Mouse (Mus musculus): ENCODE results near the gene Il23r.
"Not testable (repeated sequence)": the region's sequence is repeated elsewhere in the genome, so short reads cannot be mapped to it uniquely, and the experiment has no call there.

Il23r gene

GRCm38 (mm10) chr6:67491755-67492154 is at the start of gene Il23r:
Gene Il23r (minus strand): TSS chr6:67491855.
- no peak for DNase-seq (ENCODE audit: low spot score in 2 of 2)

DNA sequence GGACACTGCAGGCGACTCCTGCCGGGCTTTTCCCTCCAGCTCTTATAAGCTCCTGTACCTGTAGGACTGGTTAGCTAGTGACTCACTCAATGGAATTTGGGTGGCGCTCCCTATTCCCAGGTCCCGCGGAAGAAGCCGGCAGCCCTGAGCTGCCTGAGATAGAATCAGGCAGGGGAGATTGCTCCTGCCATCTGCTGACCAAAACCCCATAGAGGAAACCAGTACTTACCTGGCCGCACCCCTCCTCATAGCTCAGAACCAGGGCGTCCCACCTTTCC is 44.1 kb upstream of the Il23r start, which contains the start of gene Tacstd2:
Gene Tacstd2 (minus strand): TSS at position 20 of the 278 bp plus-strand sequence.
- DNase-seq (ENCODE audit: low spot score in 2 of 2): no peak

DNA sequence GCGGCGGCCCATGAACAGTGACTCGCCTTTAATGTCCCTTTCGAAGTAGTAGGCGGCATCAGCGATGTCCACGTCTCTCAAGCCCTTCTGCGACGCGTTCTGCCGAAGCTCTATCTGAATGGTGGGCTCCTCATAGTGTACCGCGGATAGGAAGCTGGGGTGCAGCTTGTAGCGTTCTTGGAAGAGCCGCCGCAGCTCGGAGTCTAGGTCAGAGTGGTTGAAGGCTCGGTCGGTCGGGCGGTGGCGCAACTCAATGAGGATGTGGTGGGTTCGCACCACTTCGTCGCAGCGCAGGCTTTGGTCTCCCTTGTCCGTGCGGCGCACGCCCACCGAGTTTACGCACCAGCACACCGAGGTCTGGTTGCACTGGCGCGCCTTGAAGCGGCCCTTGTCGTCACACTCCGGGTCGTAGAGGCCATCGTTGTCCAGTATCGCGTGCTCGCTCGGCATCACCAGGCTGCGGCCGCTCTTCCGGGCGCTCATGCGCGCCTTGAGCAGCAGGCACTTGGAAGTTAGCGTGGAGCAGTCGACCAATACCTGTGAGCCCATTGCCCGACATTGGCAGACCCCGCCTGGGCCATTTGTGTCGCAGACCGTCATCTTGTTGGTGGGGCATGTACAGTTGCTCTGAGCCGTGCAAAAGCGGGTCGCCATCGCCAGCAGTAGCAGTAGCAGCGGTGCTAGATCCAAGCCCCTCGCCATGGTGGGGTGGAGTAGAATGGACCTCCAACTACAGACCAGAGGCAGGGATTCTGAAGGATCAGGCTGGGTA is 43.5 kb upstream of the Il23r start:
- DNase-seq (ENCODE audit: low spot score in 2 of 2): no peak

GRCm38 (mm10) chr6:67534191-67535004 is 42.7 kb upstream of the Il23r start:
- DNase-seq (ENCODE audit: low spot score in 2 of 2): no peak

GRCm38 (mm10) chr6:67532665-67533440 is 41.2 kb upstream of the Il23r start:
- no peak for DNase-seq (ENCODE audit: low spot score in 2 of 2)

- no peak for DNase-seq (ENCODE audit: low spot score in 2 of 2)
Measured at GRCm38 (mm10) chr6:67531822-67532162, 40.1 kb upstream of the Il23r start.

DNA sequence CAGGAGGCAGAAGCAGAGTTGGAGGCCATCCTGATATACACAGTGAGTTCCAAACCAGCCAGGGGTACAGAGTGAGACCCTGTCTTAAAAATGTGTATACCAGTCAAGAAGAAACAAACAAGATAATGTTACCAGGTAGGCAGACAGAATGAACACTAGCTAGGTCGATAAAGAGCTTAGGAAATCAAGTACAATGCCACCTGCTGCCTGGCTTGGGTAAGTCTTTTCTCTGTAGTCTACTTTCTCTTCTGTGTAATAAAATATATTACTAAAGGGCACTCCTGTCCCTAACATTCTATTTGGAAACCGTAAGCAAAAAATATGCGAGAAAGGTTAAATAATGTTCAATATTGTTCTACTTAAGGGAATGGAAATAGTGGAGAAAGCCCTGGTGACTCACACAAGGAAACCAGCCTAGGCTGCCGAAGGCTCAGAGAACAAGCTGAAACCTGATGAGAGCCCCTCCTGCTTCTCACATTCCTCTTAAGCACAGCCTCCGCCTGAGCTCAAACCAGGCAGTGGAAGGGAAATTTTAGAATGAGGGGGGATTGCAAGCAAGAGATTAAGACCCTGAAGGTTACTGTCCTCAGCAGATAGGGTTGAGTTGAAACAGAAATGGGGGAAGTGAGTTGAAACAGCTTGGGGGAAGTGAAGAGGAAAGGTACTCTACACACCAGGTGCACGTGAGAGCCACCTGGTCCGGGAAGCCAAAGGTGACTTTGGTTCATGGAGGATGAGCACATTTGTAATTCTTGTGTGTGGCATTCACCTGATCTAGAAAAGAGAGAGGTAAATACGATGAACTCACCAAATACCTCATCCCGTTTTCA is 39.6 kb upstream of the Il23r start:
- no peak for DNase-seq (ENCODE audit: low spot score in 2 of 2)

- no peak for DNase-seq (ENCODE audit: low spot score in 2 of 2)
Measured at GRCm38 (mm10) chr6:67526356-67526755, 34.7 kb upstream of the Il23r start.

- DNase-seq (ENCODE audit: low spot score in 2 of 2): no peak
Measured at GRCm38 (mm10) chr6:67510752-67511151, 19.1 kb upstream of the Il23r start.

GRCm38 (mm10) chr6:67501938-67502337 is 10.3 kb upstream of the Il23r start:
- not testable (repeated sequence) for DNase-seq (ENCODE audit: low spot score in 2 of 2)

- no peak for DNase-seq (ENCODE audit: low spot score in 2 of 2)
Measured at GRCm38 (mm10) chr6:67481012-67481411, 10.6 kb downstream of the Il23r start.

DNA sequence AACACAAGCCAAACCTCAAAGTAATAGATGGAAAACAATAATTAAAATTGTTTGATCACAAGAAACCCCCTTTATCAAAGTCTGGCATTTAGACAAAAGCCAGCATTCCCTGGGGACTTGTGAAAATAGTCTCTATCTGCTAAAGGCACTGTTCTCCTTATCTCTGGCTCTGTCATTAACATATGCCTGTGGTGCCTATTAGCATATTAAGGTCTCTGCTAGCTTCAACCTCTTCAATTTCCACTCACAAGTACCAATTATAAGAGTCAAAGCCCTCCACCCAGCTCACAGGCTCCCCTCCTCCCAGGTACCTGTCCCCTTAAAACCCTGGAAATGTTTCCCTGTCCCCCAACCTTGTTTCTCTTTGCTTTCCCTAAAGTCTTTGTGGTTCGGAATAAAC is 20.4 kb downstream of the Il23r start:
- no peak for DNase-seq (ENCODE audit: low spot score in 2 of 2)

GRCm38 (mm10) chr6:67459424-67459823 is 32.2 kb downstream of the Il23r start:
- DNase-seq (ENCODE audit: low spot score in 2 of 2): no peak

DNA sequence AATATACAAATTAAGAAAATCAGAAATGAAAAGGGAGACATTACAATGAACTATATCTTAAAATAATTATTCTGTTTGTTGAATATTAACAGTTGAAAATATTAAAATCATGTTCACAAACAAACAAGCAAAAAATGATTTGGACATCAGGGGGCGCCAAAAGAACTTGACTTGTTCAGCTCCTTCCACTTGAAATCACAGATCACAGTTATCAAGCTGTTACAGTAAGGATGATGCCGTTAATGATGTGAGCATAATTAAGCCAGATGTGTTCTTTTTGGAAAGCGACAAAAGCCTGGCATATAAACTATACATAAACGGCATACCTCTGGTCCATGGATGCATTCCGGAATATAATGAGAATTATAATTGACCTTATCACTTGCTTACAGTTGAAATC is 40.3 kb downstream of the Il23r start:
- no peak for DNase-seq (ENCODE audit: low spot score in 2 of 2)

DNA sequence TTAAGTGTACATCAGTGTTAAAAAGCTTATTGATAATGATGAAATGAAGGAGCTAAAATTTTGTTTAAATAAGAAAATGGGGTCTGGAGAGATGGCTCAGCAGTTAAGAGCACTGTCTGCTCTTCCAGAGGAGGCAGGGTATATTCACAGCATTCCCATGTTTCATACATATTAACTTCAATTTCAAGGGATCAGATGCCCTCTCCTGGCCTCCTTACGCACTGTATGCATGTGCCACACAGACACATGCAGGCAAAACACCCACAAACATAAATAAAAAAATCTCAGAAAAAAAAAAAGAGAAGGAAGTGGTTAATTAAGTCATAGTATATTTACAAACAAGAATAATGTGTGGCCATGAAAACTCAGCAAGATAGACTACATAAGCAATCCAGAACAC is 45.8 kb downstream of the Il23r start:
- no peak for DNase-seq (ENCODE audit: low spot score in 2 of 2)

- DNase-seq (ENCODE audit: low spot score in 2 of 2): no peak
Measured at GRCm38 (mm10) chr6:67443124-67443523, 48.5 kb downstream of the Il23r start.

DNA sequence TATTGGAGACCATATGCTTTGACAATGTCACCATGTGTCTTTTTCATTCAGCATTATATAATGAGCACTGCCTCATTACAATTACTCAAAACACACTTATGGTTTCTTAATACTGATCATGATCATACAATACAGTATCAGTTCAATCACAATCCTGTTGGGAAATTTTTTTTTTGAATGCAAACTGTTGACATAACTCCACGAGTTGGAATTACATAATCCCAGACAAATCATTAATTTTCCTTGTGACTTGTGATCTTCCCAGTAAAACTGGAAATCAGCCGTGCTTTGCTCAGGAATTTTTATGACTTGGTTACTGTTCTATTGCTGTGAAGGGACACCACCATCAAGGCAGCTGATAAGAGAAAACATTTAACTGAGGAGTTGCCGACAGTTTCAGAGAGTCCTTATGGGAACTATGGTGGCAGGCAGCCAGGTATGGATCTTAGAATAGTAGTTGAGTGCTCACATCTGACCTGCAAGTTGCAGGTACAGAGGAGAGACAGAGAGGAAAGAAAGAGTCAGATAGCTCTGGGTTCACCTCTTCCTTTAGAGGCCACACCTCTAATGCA is 53.8 kb downstream of the Il23r start:
- DNase-seq (ENCODE audit: low spot score in 2 of 2): no peak

GRCm38 (mm10) chr6:67437028-67437427 is 54.6 kb downstream of the Il23r start:
- DNase-seq (ENCODE audit: low spot score in 2 of 2): no peak

GRCm38 (mm10) chr6:67436295-67436694 is 55.4 kb downstream of the Il23r start:
- no peak for DNase-seq (ENCODE audit: low spot score in 2 of 2)

- no peak for DNase-seq (ENCODE audit: low spot score in 2 of 2)
Measured at GRCm38 (mm10) chr6:67435711-67436110, 55.9 kb downstream of the Il23r start.

- no peak for DNase-seq (ENCODE audit: low spot score in 2 of 2)
Measured at GRCm38 (mm10) chr6:67434755-67435452, 56.8 kb downstream of the Il23r start.

All from heart, adult 9 months (tissue).